Mouse (Mus musculus) lung, postnatal 0 days (tissue): ENCODE measurements at regions not wholly inside any gene's neighbourhood (a gene's known extent, or its start where the extent isn't known, plus 50 kb on each side); places are given as distances from the start of the nearest gene placed in this dataset.

Experiments used
- CTCF ChIP-seq: IDR thresholded peaks from 2 replicates; pipeline ENCODE4 v1.5.1; 2016; ENCODE audit warnings: antibody characterized with exemption, mild to moderate bottlenecking
- EP300 ChIP-seq: IDR thresholded peaks from 2 replicates; pipeline ENCODE4 v1.6.1; 2016; ENCODE audit warnings: antibody characterized with exemption, mild to moderate bottlenecking, control low read depth

DNA sequence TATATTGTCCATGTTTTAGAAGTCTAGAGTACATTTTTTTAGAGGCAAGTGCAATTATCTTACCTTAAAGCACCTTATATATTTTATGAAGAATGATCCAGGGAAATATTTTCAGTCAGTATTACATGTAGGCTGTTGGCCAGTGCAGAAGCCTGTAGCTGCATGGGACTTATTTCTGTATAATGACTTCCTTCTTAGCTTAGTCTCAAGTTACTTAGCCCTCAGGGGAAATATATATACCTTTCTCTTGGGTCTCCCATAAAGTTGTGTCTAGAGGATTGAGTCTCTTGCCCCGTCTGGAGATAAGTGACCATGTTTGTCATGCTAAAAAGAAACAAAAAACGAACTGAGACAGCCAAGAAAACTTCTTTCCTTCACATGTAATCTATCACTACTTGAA, 57.8 kb upstream of the App start:
- no peak for TF ChIP-seq CTCF
- TF ChIP-seq EP300 = no peak
